Mouse (Mus musculus) G1E (cell line): ENCODE data around the gene Vsir.

Source experiments
- CTCF ChIP-seq: IDR thresholded peaks from 2 replicates; pipeline ENCODE4 v1.5.1; 2012; ENCODE audit warnings: low read depth, low read length, inconsistent platforms, mixed read lengths
- GATA2 ChIP-seq: IDR thresholded peaks from 2 replicates; pipeline ENCODE4 v1.6.1; 2012; ENCODE audit warnings: low read depth, low read length, inconsistent platforms, borderline replicate concordance
- TAL1 ChIP-seq: conservative IDR thresholded peaks from 2 replicates; pipeline ENCODE4 v1.6.1; 2012; ENCODE audit warnings: low read depth, low read length, inconsistent platforms, mixed read lengths

GRCm38 (mm10) chr10:60354881-60355677, 8.4 kb downstream of the Vsir start:
- TF ChIP-seq CTCF (no peak), GATA2 (no peak), TAL1 (no peak)
